Mouse (Mus musculus): ENCODE data around the gene Nlgn1.
"Not testable (repeated sequence)": the region's sequence is repeated elsewhere in the genome, so short reads cannot be mapped to it uniquely, and the experiment has no call there.

Nlgn1 gene

GRCm38 (mm10) chr3:25575526-25575925, 756.7 kb downstream of the Nlgn1 start:
- DNase-seq: no peak

GRCm38 (mm10) chr3:25574840-25575239, 757.4 kb downstream of the Nlgn1 start:
- DNase-seq: no peak

- not testable (repeated sequence) for DNase-seq
These were observed 773.7 kb downstream of the Nlgn1 start for GRCm38 (mm10) chr3:25558513-25558912.

GRCm38 (mm10) chr3:25549097-25549496, 783.2 kb downstream of the Nlgn1 start:
- DNase-seq: not testable (repeated sequence)

GRCm38 (mm10) chr3:25524236-25524635, 808.0 kb downstream of the Nlgn1 start:
- DNase-seq: not testable (repeated sequence)

- no peak for DNase-seq
These were observed 869.2 kb downstream of the Nlgn1 start for GRCm38 (mm10) chr3:25463051-25463450.

- DNase-seq: no peak
These were observed 875.9 kb downstream of the Nlgn1 start for GRCm38 (mm10) chr3:25456250-25456860.

- no peak for DNase-seq
These were observed 879.9 kb downstream of the Nlgn1 start for GRCm38 (mm10) chr3:25452314-25452713.

- DNase-seq: no peak
These were observed 881.8 kb downstream of the Nlgn1 start for GRCm38 (mm10) chr3:25450471-25450870.

GRCm38 (mm10) chr3:25449356-25449755, 882.9 kb downstream of the Nlgn1 start:
- no peak for DNase-seq

GRCm38 (mm10) chr3:25447181-25447580, 885.1 kb downstream of the Nlgn1 start:
- DNase-seq: no peak

- no peak for DNase-seq
These were observed 888.6 kb downstream of the Nlgn1 start for GRCm38 (mm10) chr3:25443657-25444056.

GRCm38 (mm10) chr3:25442617-25443016, 889.6 kb downstream of the Nlgn1 start:
- no peak for DNase-seq

GRCm38 (mm10) chr3:25426931-25427330, 905.3 kb downstream of the Nlgn1 start:
- no peak for DNase-seq

GRCm38 (mm10) chr3:25412003-25412402, 920.3 kb downstream of the Nlgn1 start:
- DNase-seq: no peak

Data from kidney, adult 11 months (tissue).